Mouse (Mus musculus) stomach, postnatal 0 days (tissue): ENCODE measurements around the gene Dapk2. TPM values are rescaled to one million over a fixed set of nuclear protein-coding genes. Genes with fewer than 3 reads are reported as not detected.
"Not testable (repeated sequence)": the region's sequence is repeated elsewhere in the genome, so short reads cannot be mapped to it uniquely, and the experiment has no call there.

Source experiments
- ATAC-seq: fragments of 200-750 bp; cut with Nextera tagmentation; 2 replicates; pipeline ENCODE4 v1.8.0; 2017; ENCODE audit not compliant: low FRiP score, low TSS enrichment
- DNase-seq: peaks from one replicate; pipeline ENCODE4 v3.0.0-alpha.2; 2016; ENCODE audit warnings: low spot score
- H3K27ac ChIP-seq: fragments of 300-500 bp; sonication (generic); replicated peaks from 2 replicates; pipeline ENCODE4 v1.5.1; 2014; ENCODE audit warnings: mild to moderate bottlenecking, control low read depth
- H3K27me3 ChIP-seq: fragments of 300-500 bp; sonication (generic); 2 replicates; pipeline ENCODE4 v1.6.1; 2014; ENCODE audit warnings: low read length; ENCODE audit not compliant: control insufficient read depth, insufficient read depth
- H3K36me3 ChIP-seq: fragments of 300-500 bp; sonication (generic); 2 replicates; pipeline ENCODE4 v1.6.1; 2014; ENCODE audit warnings: low read length, mixed read lengths; ENCODE audit not compliant: control insufficient read depth, insufficient read depth
- H3K4me1 ChIP-seq: fragments of 300-500 bp; sonication (generic); replicated peaks from 2 replicates; pipeline ENCODE4 v1.6.1; 2014; ENCODE audit warnings: antibody characterized with exemption; ENCODE audit not compliant: control insufficient read depth, insufficient read depth
- H3K4me2 ChIP-seq: fragments of 300-500 bp; sonication (generic); replicated peaks from 2 replicates; pipeline ENCODE4 v1.6.1; 2014; ENCODE audit warnings: low read depth, mild to moderate bottlenecking, control low read depth, moderate library complexity
- H3K4me3 ChIP-seq: fragments of 300-500 bp; sonication (generic); 2 replicates; pipeline ENCODE4 v1.5.1; 2014; ENCODE audit warnings: low read depth, low read length, control low read depth
- H3K9ac ChIP-seq: fragments of 300-500 bp; sonication (generic); 2 replicates; pipeline ENCODE4 v1.6.1; 2014; ENCODE audit warnings: mild to moderate bottlenecking, low read length, control low read depth, mixed read lengths
- H3K9me3 ChIP-seq: fragments of 300-500 bp; sonication (generic); 2 replicates; pipeline ENCODE4 v1.6.1; 2016; ENCODE audit warnings: low read length; ENCODE audit not compliant: control insufficient read depth
- CTCF ChIP-seq: IDR thresholded peaks from 2 replicates; pipeline ENCODE4 v1.5.1; 2016; ENCODE audit warnings: antibody characterized with exemption, low read depth, mild to moderate bottlenecking, moderate library complexity
- EP300 ChIP-seq: optimal IDR thresholded peaks from 2 replicates; pipeline ENCODE3; 2016; ENCODE audit warnings: antibody characterized with exemption
- WGBS: fragments of 180-500 bp; shearing (Covaris S2); extraction: QIAGEN DNeasy Blood & Tissue Kit; methylation state at CpG from one replicate; pipeline ENCODE4 v1.1.7; 2014; 5-methylcytosine and 5-hydroxymethylcytosine counted together
- polyA plus RNA-seq: library from polyadenylated mRNA; unstranded; fragments of >200 nt; fragmentation: Nextera tagmentation; extraction: Ambion mirVana; gene quantifications from 2 replicates; pipeline ENCODE4 v1.2.1, GENCODE M21; 2015

Dapk2 gene
- polyA plus RNA-seq, 1 experiment from 2014 or later, result 11.8 TPM

DNA sequence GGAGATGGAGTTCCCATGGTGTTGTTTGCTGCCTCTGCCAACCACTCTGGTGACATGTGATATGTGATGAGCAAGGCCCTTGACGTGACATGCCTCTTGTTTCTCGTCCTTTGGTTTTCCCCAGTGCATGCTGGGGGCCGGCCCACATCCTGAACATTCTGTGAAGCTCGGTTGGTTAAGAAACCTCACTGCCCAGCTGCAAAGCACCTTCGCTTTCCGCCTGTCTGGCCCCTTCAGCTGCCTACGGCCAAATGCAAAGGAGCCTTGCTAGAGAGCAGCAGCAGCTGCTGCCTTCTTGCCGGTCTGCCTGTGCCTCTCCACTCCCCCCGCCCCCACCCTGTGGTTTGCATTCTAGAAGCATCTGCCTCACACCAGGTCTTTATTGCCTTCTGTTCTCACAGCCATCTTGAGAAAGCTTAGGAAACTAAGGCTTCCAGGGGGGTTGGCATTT lies 123.5 kb downstream of the Dapk2 start:
- no peaks in the 10 kb centered on the region for H3K27me3 ChIP-seq
- H3K4me3 ChIP-seq, result no peak overlapping the region
- H3K27ac ChIP-seq, result no peak overlapping the region
- ATAC-seq, result no peak
- H3K4me2 ChIP-seq, result no peak overlapping the region
- DNase-seq, result no peak
- 69% methylated on average over 9 of the region's 9 CpGs for WGBS
- no peaks in the 10 kb centered on the region for H3K36me3 ChIP-seq
- H3K4me1 ChIP-seq, result peaks cover 3% of the 10 kb centered on the region; the same call in 1 of the 2 replicates
- no peaks in the 10 kb centered on the region for H3K9me3 ChIP-seq
- TF ChIP-seq EP300 (no peak), CTCF (no peak)
- H3K9ac ChIP-seq, result no peak overlapping the region

DNA sequence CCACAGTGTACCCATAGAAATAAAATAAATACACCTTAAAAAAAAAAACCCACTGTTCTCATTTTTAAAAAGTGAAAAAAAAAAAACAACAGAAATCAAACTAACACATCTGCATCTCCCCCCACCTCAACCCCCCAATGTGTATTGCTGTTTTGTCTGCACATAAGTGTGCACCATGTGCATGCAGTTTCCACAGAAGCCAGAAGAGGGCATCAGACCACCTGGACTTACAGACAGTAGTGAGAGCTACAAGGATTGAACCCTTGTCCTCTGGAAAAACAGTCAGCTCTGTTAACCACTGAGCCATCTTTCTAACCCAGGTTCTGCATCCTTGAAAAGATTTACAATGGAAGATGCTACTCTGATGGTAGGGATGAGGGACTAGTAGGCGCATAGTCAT lies 124.6 kb downstream of the Dapk2 start:
- H3K36me3 ChIP-seq, result no peaks in the 10 kb centered on the region
- peak; percentile 33 for TF ChIP-seq CTCF
- TF ChIP-seq EP300, result no peak
- H3K9me3 ChIP-seq, result no peaks in the 10 kb centered on the region
- H3K4me1 ChIP-seq, result 0 out of 2 replicates have a peak, but pooled peaks cover 3% of the 10 kb centered on the region
- no peak overlapping the region for H3K4me3 ChIP-seq
- no peak overlapping the region for H3K4me2 ChIP-seq
- ATAC-seq, result no peak
- 100% methylated on average over 1 of the region's 1 CpGs for WGBS
- H3K9ac ChIP-seq, result no peak overlapping the region
- DNase-seq, result no peak
- no peak overlapping the region for H3K27ac ChIP-seq
- no peaks in the 10 kb centered on the region for H3K27me3 ChIP-seq

DNA sequence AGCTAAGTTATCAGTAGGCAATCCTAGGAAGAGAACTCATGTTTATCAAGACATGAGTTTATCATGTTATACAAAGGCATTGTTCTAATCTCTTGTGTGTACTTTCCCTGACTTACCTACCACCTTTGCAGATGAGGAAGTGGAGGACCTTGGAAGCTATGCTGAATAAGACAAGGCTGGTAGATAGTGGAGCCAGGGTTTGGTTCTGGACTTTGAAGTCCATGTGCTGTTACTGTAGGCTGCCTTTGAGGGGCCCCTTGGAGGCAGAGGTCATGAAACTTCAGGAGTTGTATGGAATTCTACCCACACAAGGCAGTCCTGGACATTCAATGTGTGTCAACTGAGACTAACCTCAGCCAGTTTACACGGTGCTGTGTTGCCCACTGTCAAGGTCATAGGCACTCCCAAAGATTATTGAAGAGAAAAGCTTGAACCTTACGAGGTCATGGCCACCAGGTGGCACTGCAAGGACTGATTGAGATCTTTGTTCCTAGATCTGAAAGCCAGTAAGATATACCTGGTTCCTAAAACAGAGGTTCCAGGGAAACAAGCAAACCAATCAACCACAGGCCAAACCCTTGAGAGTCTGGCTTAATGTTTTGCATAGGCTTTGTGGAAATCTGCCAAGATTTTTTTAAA lies 125.7 kb downstream of the Dapk2 start:
- DNase-seq, result peak; percentile 69
- Histone ChIP-seq H3K4me1 (0 out of 2 replicates have a peak, but pooled peaks cover 3% of the 10 kb centered on the region), H3K27me3 (no peaks in the 10 kb centered on the region), H3K4me2 (no peak overlapping the region), H3K9ac (no peak overlapping the region), H3K27ac (no peak overlapping the region), H3K36me3 (no peaks in the 10 kb centered on the region), H3K9me3 (no peaks in the 10 kb centered on the region), H3K4me3 (no peak overlapping the region)
- WGBS, result 21% methylated on average over 2 of the region's 2 CpGs
- peak; percentile 75 for ATAC-seq
- TF ChIP-seq CTCF, result peak; percentile 80
- TF ChIP-seq EP300, result no peak

DNA sequence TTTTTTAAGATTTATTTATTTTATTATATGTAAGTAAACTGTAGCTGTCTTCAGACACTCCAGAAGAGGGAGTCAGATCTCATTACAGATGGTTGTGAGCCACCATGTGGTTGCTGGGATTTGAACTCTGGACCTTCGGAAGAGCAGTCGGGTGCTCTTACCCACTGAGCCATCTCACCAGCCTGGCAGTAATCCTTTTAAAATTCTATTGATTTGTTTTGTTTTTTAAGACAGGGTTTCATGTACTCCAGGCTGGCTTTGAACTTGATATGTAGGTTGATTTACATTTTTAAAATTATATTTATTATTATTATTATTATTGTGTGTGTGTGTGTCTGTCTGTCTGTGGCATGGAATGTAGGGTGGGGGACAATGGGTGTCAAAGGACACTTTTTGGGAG lies 127.2 kb downstream of the Dapk2 start:
- not testable (repeated sequence) for H3K9ac ChIP-seq, H3K9me3 ChIP-seq, H3K27me3 ChIP-seq, H3K4me3 ChIP-seq, H3K27ac ChIP-seq, DNase-seq, H3K4me2 ChIP-seq, H3K36me3 ChIP-seq, H3K4me1 ChIP-seq, ATAC-seq
- WGBS, result 96% methylated on average over 2 of the region's 2 CpGs

DNA sequence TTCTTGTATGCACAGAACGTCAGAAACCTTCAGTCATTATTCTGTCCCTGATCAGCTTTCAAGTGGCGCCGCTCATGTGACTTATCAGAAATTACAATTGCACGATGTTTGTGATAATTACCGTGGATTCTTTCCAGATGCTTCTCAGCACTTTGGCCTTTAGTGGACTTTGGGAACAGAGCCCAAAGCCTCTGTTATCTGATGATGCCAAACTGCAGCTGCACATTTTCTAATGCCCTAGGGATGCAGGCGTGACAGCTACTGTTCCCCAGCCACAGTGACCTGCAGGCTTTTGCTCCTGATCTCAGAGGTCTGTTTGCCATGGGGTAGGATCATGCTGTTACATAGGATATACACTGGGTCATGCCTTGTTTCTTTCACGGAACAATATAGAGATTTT lies 127.9 kb downstream of the Dapk2 start:
- WGBS, result 51% methylated on average over 7 of the region's 7 CpGs
- ATAC-seq (no peak), DNase-seq (no peak)
- no peak for TF ChIP-seq CTCF
- TF ChIP-seq EP300, result no peak
- Histone ChIP-seq H3K9ac (no peak overlapping the region), H3K27me3 (no peaks in the 10 kb centered on the region), H3K27ac (no peak overlapping the region), H3K36me3 (no peaks in the 10 kb centered on the region), H3K4me3 (no peak overlapping the region), H3K4me2 (no peak overlapping the region), H3K4me1 (no peaks in the 10 kb centered on the region), H3K9me3 (no peaks in the 10 kb centered on the region)

DNA sequence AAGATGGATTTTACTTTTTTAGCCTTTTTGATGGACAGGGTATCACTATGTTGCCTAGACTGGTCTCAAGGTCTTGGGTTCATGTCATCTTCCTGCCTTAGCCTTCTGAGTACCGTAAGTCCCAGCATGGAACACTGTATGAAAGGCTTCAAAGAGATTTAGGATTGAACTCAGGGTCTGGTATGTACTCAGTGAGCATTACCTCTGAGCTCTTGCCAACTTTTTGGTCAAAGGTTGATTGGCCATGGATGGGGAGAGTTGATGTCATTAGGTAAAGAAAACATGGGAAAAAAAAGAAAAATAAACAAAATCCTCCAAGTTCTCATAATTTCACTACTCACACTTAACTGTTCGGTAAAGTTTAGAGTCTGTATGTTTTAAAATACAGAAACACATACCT lies 132.7 kb downstream of the Dapk2 start:
- H3K4me3 ChIP-seq, result no peak overlapping the region
- H3K4me1 ChIP-seq, result no peaks in the 10 kb centered on the region
- WGBS, result 87% methylated on average over 2 of the region's 2 CpGs
- DNase-seq (no peak), ATAC-seq (no peak)
- H3K9me3 ChIP-seq, result no peaks in the 10 kb centered on the region
- H3K27ac ChIP-seq, result no peak overlapping the region
- no peaks in the 10 kb centered on the region for H3K27me3 ChIP-seq
- no peak overlapping the region for H3K9ac ChIP-seq
- no peaks in the 10 kb centered on the region for H3K36me3 ChIP-seq
- no peak overlapping the region for H3K4me2 ChIP-seq
- TF ChIP-seq EP300 (no peak), CTCF (no peak)
